Mouse (Mus musculus): ENCODE measurements around the gene Dennd5a. TPM values are rescaled to one million over a fixed set of nuclear protein-coding genes. Genes with fewer than 3 reads are reported as not detected.

The Dennd5a gene
- total and polyA plus RNA-seq, 3 experiments: 33.1 to 78.8 (median 64.4) TPM

- Histone ChIP-seq H3K9ac (ENCODE audit: control insufficient read depth, low read depth, low read length, poor library complexity, severe bottlenecking) (no peak overlapping the region), H3K27me3 (ENCODE audit: control insufficient read depth in 1 of 2, insufficient read depth in 2 of 2, low read length in 2 of 2) (no peaks in the 10 kb centered on the region), H3K9me3 (replicated peaks; ENCODE audit: insufficient read depth, low read length) (no peaks in the 10 kb centered on the region), H3K4me3 (ENCODE audit: control insufficient read depth in 1 of 2, insufficient read depth in 1 of 2, low read depth in 2 of 2, low read length in 2 of 2) (no peak overlapping the region), H3K27ac (ENCODE audit: control insufficient read depth, low read depth, low read length) (no peak overlapping the region), H3K36me3 (ENCODE audit: control insufficient read depth in 1 of 2, insufficient read depth in 2 of 2, low read length in 2 of 2) (peaks cover 0 to 33% of the 10 kb centered on the region in 2 experiments; a peak in 2 of 4 replicates), H3K79me2 (ENCODE audit: control insufficient read depth, insufficient read depth, low read length, poor library complexity) (no peaks in the 10 kb centered on the region; the same call in 1 of the 2 replicates), H3K4me1 (ENCODE audit: control insufficient read depth in 1 of 2, insufficient read depth in 2 of 2, low read length in 2 of 2) (peaks cover 22 to 41% of the 10 kb centered on the region in 2 experiments)
- DNase-seq (ENCODE audit: low read depth, low spot score): no peak
- TF ChIP-seq MAZ (IDR thresholded peaks at IDR 0.05; ENCODE audit: low read depth, low read length): no peak
- no peak for TF ChIP-seq NRF1 (IDR thresholded peaks at IDR 0.05; ENCODE audit: insufficient read depth, low read depth, low read length, poor library complexity, severe bottlenecking)
- no peak for TF ChIP-seq SMC3 (IDR thresholded peaks at IDR 0.05; ENCODE audit: low read depth, low read length)
- no peak for TF ChIP-seq MAFK (IDR thresholded peaks at IDR 0.05; ENCODE audit: borderline replicate concordance, low read depth, low read length)
- no peak for TF ChIP-seq TBP (IDR thresholded peaks at IDR 0.05; ENCODE audit: low read depth, low read length)
- no peak for TF ChIP-seq ZKSCAN1 (IDR thresholded peaks at IDR 0.05; ENCODE audit: low read depth, low read length)
Measured at GRCm38 (mm10) chr7:109849750-109850434, 110.4 kb downstream of the Dennd5a start.

GRCm38 (mm10) chr7:109848867-109849733, 111.2 kb downstream of the Dennd5a start:
- no peak for DNase-seq (ENCODE audit: low read depth, low spot score)
- peaks cover 16 to 40% of the 10 kb centered on the region in 2 experiments for H3K4me1 ChIP-seq (ENCODE audit: control insufficient read depth in 1 of 2, insufficient read depth in 2 of 2, low read length in 2 of 2)
- H3K9ac ChIP-seq (ENCODE audit: control insufficient read depth, low read depth, low read length, poor library complexity, severe bottlenecking): no peak overlapping the region
- no peak overlapping the region for H3K27ac ChIP-seq (ENCODE audit: control insufficient read depth, low read depth, low read length)
- TF ChIP-seq EP300 (IDR thresholded peaks at IDR 0.05; ENCODE audit: low read depth in 1 of 2, low read length in 2 of 2) (no peak), ZC3H11A (IDR thresholded peaks at IDR 0.05; ENCODE audit: low read depth, low read length) (no peak), ELF1 (IDR thresholded peaks at IDR 0.05; ENCODE audit: low read depth, low read length) (no peak), SIN3A (IDR thresholded peaks at IDR 0.05; ENCODE audit: low read length) (no peak), MEF2A (IDR thresholded peaks at IDR 0.05; ENCODE audit: extremely low read depth, insufficient replicate concordance, low read depth, low read length, poor library complexity, severe bottlenecking) (no peak), POLR2A (IDR thresholded peaks at IDR 0.05; ENCODE audit: control insufficient read depth in 1 of 2, insufficient read depth in 1 of 2, low read depth in 1 of 2, low read length in 2 of 2, poor library complexity in 1 of 2) (no peak), CHD1 (IDR thresholded peaks at IDR 0.05; ENCODE audit: low read depth, low read length) (no peak), TAL1 (IDR thresholded peaks at IDR 0.05; ENCODE audit: low read length) (no peak), MAFK (IDR thresholded peaks at IDR 0.05; ENCODE audit: borderline replicate concordance, low read depth, low read length) (no peak), POLR2AphosphoS5 (IDR thresholded peaks at IDR 0.05; ENCODE audit: borderline replicate concordance, low read depth, low read length) (no peak), CHD2 (IDR thresholded peaks at IDR 0.05; ENCODE audit: low read length) (no peak), BHLHE40 (IDR thresholded peaks at IDR 0.05; ENCODE audit: borderline replicate concordance, low read depth, low read length) (no peak), NRF1 (IDR thresholded peaks at IDR 0.05; ENCODE audit: insufficient read depth, low read depth, low read length, poor library complexity, severe bottlenecking) (no peak), TCF12 (IDR thresholded peaks at IDR 0.05; ENCODE audit: low read depth, low read length) (no peak), ZKSCAN1 (IDR thresholded peaks at IDR 0.05; ENCODE audit: low read depth, low read length) (no peak), MYB (IDR thresholded peaks at IDR 0.05; ENCODE audit: low read depth, low read length) (no peak), MAX (IDR thresholded peaks at IDR 0.05; ENCODE audit: low read length) (no peak), ZNF384 (IDR thresholded peaks at IDR 0.05; ENCODE audit: low read depth, low read length) (no peak), USF2 (IDR thresholded peaks at IDR 0.05; ENCODE audit: borderline replicate concordance in 1 of 2, insufficient read depth in 1 of 2, low read depth in 1 of 2, low read length in 2 of 2) (no peak), NELFE (IDR thresholded peaks at IDR 0.05; ENCODE audit: low read depth, low read length) (no peak)
- no peaks in the 10 kb centered on the region for H3K27me3 ChIP-seq (ENCODE audit: control insufficient read depth in 1 of 2, insufficient read depth in 2 of 2, low read length in 2 of 2)
- H3K36me3 ChIP-seq (ENCODE audit: control insufficient read depth in 1 of 2, insufficient read depth in 2 of 2, low read length in 2 of 2): peaks cover 0 to 29% of the 10 kb centered on the region in 2 experiments; a peak in 2 of 4 replicates
- H3K79me2 ChIP-seq (ENCODE audit: control insufficient read depth, insufficient read depth, low read length, poor library complexity): no peaks in the 10 kb centered on the region; the same call in 1 of the 2 replicates
- H3K4me3 ChIP-seq (ENCODE audit: control insufficient read depth in 1 of 2, insufficient read depth in 1 of 2, low read depth in 2 of 2, low read length in 2 of 2): no peak overlapping the region
- H3K9me3 ChIP-seq (replicated peaks; ENCODE audit: insufficient read depth, low read length): no peaks in the 10 kb centered on the region
